Mouse (Mus musculus) thymus, postnatal 14 days (tissue): ENCODE results near the gene Zfp988.
"Not testable (repeated sequence)": the region's sequence is repeated elsewhere in the genome, so short reads cannot be mapped to it uniquely, and the experiment has no call there.

ENCODE experiments used
- DNase-seq: peaks from one replicate; pipeline ENCODE4 v3.0.0; 2021

Zfp988 gene

DNA sequence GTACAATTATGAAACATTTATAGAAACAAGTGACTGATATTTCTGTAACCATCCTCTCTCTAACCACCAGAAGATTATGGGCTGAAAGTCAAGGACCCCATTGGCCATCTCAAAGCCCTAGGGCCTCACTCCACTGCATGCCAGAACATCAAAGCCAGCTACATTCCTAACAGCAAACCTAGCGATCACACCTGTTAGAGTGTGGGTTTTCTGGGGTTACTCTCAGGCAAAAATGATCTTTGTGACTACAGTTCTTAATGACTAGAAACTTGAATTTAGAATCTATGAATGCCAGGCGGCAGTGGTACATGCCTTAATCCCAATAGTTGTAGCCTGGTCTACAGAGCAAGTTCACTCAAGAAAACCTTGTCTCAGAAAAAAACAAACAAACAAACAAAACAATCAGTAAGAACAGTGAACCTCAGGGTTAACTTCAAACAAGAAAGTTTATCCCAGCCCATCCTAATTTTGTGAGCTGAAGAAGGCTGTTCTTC is 39.6 kb downstream of the Zfp988 start:
- not testable (repeated sequence) for DNase-seq

DNA sequence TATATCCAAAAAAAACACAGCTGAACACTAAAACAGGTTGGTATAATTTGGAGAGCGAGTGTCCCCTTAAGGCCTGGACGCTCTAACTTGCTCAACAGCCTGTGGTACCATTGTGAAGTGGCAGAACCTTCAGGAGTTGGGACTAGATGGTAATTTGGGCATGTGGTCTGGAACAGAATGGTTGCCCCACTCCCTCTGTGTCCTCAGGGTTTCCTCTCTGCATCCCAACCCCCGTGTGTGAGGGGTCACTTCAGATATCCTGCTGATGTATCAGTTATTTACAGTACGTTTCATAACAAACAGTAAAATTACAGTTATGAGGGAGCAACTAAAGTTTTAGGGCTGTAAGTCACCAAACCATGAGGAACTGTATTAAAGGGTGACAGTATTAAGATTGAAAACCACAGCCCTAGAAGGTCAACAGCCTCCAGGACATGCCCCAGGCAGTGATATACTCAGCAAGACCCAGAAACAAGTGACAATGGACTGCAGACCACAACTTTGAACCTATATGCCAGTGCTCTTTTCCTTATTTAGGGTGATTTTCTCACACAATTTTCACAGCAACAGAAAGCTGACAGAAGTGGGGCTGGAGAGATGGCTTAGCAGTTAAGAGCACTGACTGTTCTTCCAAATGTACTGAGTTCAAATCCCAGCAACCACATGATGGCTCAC is 41.0 kb downstream of the Zfp988 start:
- DNase-seq = not testable (repeated sequence)

DNA sequence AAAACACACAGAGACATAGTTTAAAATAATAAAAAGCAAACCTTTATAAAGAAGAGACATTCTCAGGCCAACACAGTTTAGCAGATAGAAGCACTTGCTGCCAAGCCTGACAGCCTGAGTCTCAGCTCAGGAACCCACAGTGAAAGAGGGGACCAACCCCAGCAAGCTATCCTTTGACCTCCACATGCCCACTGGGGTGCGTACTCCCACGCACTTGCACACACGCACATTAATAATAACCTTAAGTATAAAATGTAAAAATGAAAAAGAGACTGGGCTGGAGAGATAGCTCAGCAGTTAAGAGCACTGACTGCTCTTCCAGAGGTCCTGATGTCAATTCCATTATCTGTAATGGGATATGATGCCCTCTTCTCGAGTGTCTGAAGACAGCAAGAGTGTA is 41.8 kb downstream of the Zfp988 start:
- not testable (repeated sequence) for DNase-seq

DNA sequence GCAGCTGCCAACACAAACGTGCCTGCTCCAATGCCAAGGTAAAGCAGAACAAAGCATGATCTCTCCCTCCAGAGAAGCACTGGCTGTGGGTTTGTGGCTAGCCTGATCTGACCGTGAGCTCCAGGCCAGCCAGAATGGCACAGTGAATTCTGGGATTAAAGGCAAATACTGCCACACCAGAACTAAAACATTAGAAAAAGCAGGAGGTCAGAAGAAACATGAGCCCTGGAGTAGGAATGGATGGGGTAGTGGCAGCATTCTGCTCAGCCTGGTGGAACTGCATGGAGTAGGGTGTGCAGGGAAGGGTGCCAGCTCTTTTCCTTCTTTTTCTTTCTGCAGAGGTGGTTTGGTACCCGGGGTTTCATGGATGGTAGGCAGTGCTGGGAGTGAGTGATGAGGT is 42.4 kb downstream of the Zfp988 start:
- DNase-seq = peak; percentile 2

DNA sequence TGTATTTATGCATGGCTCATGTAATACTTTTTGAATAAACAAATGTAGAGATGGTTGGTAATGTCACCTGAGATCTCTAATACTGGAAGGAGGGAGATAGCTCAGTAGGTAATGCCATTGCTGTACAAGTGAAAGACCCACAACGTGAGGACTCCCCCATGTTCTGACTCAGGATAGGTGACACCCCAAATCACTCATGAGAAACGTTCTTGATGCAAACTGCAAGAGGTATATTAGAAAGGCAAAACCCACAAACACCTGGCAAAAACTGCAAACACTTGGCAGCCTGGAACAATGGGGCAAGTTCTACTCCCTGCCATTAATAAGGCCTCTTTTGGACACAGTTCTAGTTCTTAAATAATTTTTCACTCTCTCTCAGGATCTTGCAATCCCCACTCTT is 42.9 kb downstream of the Zfp988 start:
- not testable (repeated sequence) for DNase-seq

DNA sequence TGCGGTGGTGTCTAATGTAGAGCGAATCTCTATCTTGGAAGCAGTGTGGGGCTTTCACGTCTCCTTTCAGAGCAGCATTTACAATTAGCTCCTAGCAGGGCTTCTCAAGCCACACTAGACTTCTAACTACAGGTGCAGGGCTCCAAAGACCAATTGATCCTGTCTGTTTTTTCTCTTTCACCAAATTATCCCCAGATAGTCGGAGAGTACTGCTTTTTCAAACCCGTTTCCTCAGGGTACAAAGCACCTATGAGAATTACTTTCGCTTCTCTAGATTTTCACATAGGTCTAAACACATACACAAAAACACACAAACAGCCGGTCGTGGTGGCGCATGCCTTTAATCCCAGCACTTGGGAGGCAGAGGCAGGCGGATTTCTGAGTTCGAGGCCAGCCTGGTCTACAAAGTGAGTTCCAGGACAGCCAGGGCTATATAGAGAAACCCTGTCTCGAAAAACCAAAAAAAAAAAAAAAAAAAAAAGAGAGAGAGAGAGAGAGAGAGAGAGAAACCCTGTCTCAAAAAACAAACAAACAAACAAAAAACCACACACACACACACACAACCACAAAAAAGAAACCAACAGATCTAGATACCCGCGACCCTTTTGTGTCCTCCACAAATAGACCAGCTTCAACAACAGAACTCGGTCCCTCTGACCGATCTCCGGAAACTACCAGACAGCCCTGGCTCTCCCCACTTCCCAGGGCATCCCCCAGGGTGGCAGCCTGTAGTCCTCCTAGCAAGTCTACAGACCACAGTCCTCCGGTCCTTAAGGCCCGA is 43.6 kb downstream of the Zfp988 start:
- peak; percentile 24 for DNase-seq

DNA sequence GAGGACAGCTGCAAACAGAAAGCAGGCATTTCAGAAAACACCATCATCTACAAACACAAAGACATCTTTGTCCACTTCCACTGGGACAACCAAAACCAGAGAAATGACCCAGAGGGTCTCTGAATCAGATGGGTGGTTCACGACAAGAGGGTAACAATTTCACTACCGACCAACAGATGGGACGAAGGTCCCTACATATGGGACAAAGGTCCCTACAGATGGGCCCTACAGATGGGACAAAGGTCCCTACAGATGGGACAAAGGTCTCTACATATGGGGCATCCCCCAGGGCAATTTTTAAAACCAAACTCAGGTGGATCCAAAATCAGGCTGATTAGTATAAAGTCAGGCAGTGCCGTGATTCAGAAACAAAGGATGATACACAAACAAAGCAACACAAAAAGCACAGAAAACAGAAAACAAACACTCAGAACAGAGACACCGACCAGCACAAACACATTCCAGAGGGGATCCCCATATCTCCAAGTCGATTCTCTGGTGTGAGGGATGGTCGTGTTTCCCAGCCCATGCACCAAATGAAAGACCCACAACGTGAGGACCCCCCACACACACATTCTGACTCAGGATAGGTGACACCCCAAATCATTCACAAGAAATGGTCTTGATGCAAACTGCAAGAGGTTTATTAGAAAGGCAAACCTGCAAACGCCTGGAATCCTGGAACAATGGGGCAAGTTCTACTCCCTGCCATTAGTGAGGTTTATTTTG is 44.4 kb downstream of the Zfp988 start:
- DNase-seq = peak; percentile 9

DNA sequence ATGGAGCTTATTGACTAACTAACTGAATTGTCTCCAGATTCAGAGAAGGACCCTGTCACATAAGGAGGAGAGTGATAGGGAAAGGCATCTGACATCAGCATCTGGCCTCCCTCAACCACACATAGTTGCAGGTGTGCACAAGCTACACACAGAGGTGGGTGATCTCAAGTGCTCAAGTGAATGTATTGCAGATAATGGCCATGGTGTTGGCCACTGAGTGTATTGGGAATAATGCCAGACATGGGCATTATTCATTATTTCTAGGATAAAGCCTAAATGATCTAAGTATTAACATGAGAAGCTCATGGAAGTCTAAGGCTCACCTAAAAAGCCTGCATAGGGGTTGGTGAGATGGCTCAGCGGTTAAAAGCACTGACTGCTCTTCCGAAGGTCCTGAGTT is 45.1 kb downstream of the Zfp988 start:
- DNase-seq = peak; percentile 2

DNA sequence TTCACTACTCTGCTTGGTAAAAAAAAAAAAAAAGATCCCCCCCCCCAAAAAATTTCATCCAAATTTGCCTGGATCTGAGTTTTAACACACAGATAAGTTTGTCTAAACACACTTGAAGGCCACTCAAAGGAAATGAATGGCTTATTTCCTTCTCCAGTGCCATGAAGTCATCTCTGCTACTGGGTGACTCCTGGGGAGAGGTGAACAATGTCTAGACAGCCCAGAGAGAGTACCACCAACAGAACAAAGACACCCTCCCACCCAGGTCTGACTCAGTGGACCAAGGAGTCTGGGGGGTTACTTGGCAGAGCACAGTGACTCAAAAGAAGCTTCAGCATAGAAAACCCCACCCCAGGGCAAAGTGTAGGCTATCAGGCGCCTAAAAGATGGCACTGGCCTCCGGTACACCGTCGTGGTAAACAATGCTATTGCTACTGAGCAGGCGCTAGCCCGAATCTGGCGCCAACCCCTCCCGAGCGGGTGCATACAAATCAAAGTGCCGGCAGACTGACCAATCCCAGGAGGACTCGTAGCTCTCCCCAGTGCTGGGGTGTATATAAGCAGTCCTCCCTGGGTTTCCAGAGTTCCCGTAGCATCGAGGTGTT is 46.0 kb downstream of the Zfp988 start:
- not testable (repeated sequence) for DNase-seq

DNA sequence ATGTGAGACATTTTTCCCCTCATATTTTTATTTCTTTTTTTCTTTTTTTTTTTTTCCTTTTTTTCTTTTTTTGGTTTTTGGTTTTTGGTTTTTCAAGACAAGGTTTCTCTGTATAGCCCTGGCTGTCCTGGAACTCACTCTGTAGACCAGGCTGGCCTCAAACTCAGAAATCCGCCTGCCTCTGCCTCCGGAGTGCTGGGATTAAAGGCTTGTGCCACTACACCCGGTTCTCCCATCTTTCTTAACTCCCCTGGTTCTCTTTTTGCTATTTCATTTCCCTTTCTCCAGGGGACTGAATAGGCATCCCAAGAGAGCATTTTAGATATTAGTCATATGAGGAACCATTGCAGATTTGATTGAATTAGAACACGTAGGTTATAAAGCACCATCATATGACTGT is 48.2 kb downstream of the Zfp988 start:
- DNase-seq = not testable (repeated sequence)

DNA sequence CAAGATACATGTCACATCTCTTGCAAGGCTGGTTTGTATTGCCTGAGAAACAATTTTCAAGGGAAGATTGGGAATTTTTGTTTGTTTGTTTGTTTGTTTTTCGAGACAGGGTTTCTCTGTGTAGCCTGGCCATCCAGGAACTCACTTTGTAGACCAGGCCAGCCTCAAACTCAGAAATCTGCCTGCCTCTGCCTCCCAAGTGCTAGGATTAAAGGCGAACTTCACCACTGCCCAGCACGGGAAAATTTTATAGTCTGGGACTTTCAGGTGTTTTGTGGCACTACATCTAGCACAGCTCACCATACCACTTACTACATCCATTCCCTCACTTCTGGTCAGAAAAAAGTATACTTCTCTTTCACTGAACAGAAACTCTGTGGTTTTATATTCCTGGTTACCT is 50.6 kb downstream of the Zfp988 start:
- DNase-seq = not testable (repeated sequence)

DNA sequence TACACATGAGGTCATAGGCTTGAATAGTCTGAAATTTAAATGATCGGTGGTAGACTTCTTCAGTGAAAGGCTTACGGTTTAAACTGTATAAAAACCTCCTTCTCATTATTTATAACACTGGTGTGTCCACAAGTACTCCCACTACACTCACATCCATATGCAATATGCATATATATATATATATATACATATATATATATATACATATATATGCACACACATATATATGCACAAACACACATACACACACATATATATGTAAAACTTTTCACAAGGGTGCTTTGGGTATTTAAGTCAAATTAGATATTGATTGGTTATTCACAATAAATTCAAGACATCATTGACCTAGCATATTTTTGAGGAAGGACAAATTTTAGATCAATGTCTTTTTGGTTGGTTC is 51.7 kb downstream of the Zfp988 start:
- DNase-seq = not testable (repeated sequence)

DNA sequence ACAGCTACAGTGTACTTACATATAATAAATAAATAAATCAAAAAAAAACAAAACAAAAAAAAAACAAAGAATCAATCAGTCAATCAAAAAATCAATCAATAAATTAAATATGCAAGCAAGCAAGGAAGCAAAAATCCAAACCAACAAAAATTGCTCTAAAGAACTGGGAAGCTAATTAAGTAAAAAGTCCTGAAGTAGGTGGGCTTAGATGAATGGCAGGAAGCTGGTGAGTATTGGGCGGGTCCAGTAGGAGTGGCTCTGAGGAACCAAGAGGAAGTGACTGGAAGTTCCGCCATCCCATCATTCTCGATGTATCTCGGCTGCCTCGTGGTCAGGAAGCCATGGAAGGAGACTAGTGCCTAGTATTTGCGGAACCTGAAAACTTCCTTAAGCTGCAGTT is 55.5 kb downstream of the Zfp988 start, which contains the start of gene Zfp978:
TSS of gene Zfp978 (plus strand) at position 301 of the 400 bp plus-strand sequence.
- not testable (repeated sequence) for DNase-seq

DNA sequence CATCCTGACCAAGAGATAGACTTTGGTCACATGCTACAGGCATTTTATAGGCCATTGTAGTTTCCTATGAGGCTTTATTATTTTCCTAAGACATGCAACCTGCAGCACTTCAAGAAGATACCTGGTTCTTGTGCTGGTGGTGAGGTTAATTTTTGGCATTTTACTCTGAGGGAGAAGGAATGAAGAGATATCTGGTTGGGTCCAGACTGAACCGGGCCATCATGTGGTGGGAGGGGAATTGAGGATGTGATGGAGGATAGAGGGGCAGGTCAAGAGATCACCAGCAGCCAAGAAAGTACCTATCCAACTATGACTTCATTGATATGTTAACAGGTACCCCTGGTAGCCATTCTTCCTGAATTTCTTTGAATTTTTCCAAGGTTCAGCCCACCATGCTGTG is 56.4 kb downstream of the Zfp988 start:
- DNase-seq = not testable (repeated sequence)

DNA sequence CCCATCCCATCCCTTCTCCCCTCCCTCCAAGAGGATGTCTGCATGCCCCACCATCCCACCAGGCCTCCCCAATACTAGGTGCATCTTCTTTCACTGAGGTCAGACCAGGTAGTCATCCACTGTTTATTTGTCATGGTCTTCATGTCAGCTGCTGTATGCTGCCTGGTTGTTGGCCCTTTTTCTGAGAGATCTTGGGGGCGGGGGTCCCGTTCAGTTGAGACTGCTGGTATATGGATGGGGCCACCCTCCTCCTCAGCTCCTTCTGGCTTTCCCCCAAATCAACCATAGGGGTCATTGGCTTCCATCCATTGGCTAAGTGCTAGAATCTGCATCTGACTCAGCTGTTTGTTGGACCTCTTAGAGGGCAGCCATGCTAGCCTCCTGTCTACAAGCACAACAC is 64.1 kb downstream of the Zfp988 start:
- not testable (repeated sequence) for DNase-seq

DNA sequence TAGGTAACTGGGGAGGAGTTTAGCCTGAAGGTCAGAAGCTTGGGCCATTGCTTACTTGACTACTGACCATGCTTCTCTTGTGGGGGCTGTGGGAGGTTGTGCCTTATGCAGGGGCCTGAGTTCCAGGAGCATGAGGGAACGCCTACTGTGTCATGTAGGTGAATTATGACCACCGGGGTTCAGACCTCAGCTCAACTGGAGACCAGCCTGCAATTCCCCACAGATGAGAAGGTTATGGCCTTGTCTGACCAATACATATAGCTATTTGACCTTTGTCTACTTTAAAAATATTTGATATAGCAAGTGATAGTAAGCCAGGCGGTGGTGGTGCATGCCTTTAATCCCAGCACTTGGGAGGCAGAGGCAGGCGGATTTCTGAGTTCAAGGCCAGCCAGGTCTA is 77.7 kb downstream of the Zfp988 start:
- DNase-seq = not testable (repeated sequence)
